Comparison of ENCODE assay signal across 29 mouse cellular contexts in genomic region chr11:116982543-116982942, GRCm38 (mm10).
A peak's percentile ranks its signal among the peaks of the same experiment; 100 is the strongest.
DNase-seq lines count a peak whose midpoint lies in the region; ATAC-seq and TF ChIP-seq lines count a peak whose summit lies in the region.
"Had no signal": no experiment of that assay in that cellular context is flagged by ENCODE, and none has a peak within 500 bp of the region (broad histone marks: within the 10 kb centered on the region; RNA-seq: fewer than 3 reads in every experiment).

No protein-coding gene starts in this region.

- no peak for TF ChIP-seq EP300 in MEL (IDR thresholded peaks at IDR 0.05; ENCODE audit: low read depth in 1 of 2, low read length in 2 of 2)

- H3K4me1 ChIP-seq in kidney, postnatal 0 days (replicated peaks; ENCODE audit: insufficient read depth, low read length) = no peaks in the 10 kb centered on the region
- H3K4me1 ChIP-seq in kidney, embryonic 15.5 days = peaks cover 11% of the 10 kb centered on the region
- no peaks in the 10 kb centered on the region for H3K4me1 ChIP-seq in MEL (ENCODE audit: control insufficient read depth in 1 of 2, insufficient read depth in 2 of 2, low read length in 2 of 2)
- peaks cover 21% of the 10 kb centered on the region for H3K4me1 ChIP-seq in hindbrain, embryonic 13.5 days (replicated peaks)

- H3K27ac ChIP-seq in kidney, postnatal 0 days = no peak overlapping the region
- no peak overlapping the region for H3K27ac ChIP-seq in kidney, embryonic 15.5 days
- H3K27ac ChIP-seq in MEL (ENCODE audit: control insufficient read depth, low read depth, low read length) = no peak overlapping the region
- no peak overlapping the region for H3K27ac ChIP-seq in hindbrain, embryonic 13.5 days
- H3K27ac ChIP-seq: embryonic facial prominence, embryonic 10.5 days; embryonic facial prominence, embryonic 13.5 days; forebrain, embryonic 12.5 days; forebrain, embryonic 15.5 days; heart, adult 2 months; heart, embryonic 10.5 days; hindbrain, embryonic 10.5 days; hindbrain, embryonic 14.5 days; hindbrain, postnatal 0 days had no signal

- H3K4me2 ChIP-seq in kidney, postnatal 0 days (ENCODE audit: low read length) = no peak overlapping the region
- H3K4me2 ChIP-seq in kidney, embryonic 15.5 days = no peak overlapping the region
- H3K4me2 ChIP-seq in hindbrain, embryonic 13.5 days = no peak overlapping the region
- H3K4me2 ChIP-seq: embryonic facial prominence, embryonic 13.5 days; forebrain, embryonic 12.5 days; forebrain, embryonic 15.5 days; hindbrain, embryonic 14.5 days had no signal

- TF ChIP-seq POLR2A in MEL (IDR thresholded peaks at IDR 0.05; ENCODE audit: control insufficient read depth in 1 of 2, insufficient read depth in 1 of 2, low read depth in 1 of 2, low read length in 2 of 2, poor library complexity in 1 of 2) = no peak

- H3K79me2 ChIP-seq in MEL (ENCODE audit: control insufficient read depth, insufficient read depth, low read length, poor library complexity) = no peaks in the 10 kb centered on the region

- DNase-seq in kidney, postnatal 0 days (ENCODE audit: low spot score) = no peak
- DNase-seq in A20 (ENCODE audit: low read depth, low spot score) = peak; percentile 13
- no peak for DNase-seq in MEL (ENCODE audit: low read depth, low spot score)
- no peak for DNase-seq in gastrocnemius, postnatal 14 days
- DNase-seq: adrenal gland, adult 8-10 months; adrenal gland, postnatal 25 days; cerebellum, adult 11-12 months; cerebellum, adult 8-10 months; cerebellum, postnatal 10 days; cerebellum, postnatal 36 days; embryo, embryonic 11 days; gastrocnemius, postnatal 36 days; heart, adult 2 months; heart, postnatal 10 days; heart, postnatal 36 days had no signal

- no peak overlapping the region for H3K9ac ChIP-seq in kidney, postnatal 0 days (ENCODE audit: low read depth, low read length)
- no peak overlapping the region for H3K9ac ChIP-seq in kidney, embryonic 15.5 days
- H3K9ac ChIP-seq in MEL (ENCODE audit: control insufficient read depth, low read depth, low read length, poor library complexity, severe bottlenecking) = no peak overlapping the region
- H3K9ac ChIP-seq in hindbrain, embryonic 13.5 days = no peak overlapping the region
- H3K9ac ChIP-seq: embryonic facial prominence, embryonic 13.5 days; forebrain, embryonic 12.5 days; forebrain, embryonic 15.5 days; hindbrain, embryonic 14.5 days had no signal

- H3K4me3 ChIP-seq in kidney, postnatal 0 days (replicated peaks; ENCODE audit: low read depth, low read length) = no peak overlapping the region
- H3K4me3 ChIP-seq in kidney, embryonic 15.5 days (replicated peaks) = no peak overlapping the region
- no peak overlapping the region for H3K4me3 ChIP-seq in MEL (ENCODE audit: control insufficient read depth in 1 of 2, insufficient read depth in 1 of 2, low read depth in 2 of 2, low read length in 2 of 2)
- no peak overlapping the region for H3K4me3 ChIP-seq in hindbrain, embryonic 13.5 days
- H3K4me3 ChIP-seq: embryonic facial prominence, embryonic 10.5 days; embryonic facial prominence, embryonic 13.5 days; erythroblast, embryonic 14.5 days; forebrain, embryonic 12.5 days; forebrain, embryonic 15.5 days; heart, adult 2 months; heart, embryonic 10.5 days; hindbrain, embryonic 10.5 days had no signal

- no peak for TF ChIP-seq RAD21 in MEL (IDR thresholded peaks at IDR 0.05; ENCODE audit: low read depth, low read length)

- no peaks in the 10 kb centered on the region for H3K36me3 ChIP-seq in kidney, postnatal 0 days (ENCODE audit: insufficient read depth, low read length)
- H3K36me3 ChIP-seq in kidney, embryonic 15.5 days = no peaks in the 10 kb centered on the region
- no peaks in the 10 kb centered on the region for H3K36me3 ChIP-seq in MEL (ENCODE audit: control insufficient read depth in 1 of 2, insufficient read depth in 2 of 2, low read length in 2 of 2)
- H3K36me3 ChIP-seq in hindbrain, embryonic 13.5 days = peaks cover 79% of the 10 kb centered on the region
- H3K36me3 ChIP-seq: embryonic facial prominence, embryonic 13.5 days; heart, embryonic 10.5 days had no signal

- intact Hi-C loops in gastrocnemius, postnatal 14 days (cut with DNase I; ENCODE audit: low total_unique reads) = no loop called here

- TF ChIP-seq CTCF in kidney, postnatal 0 days (IDR thresholded peaks at IDR 0.05; ENCODE audit: low read depth) = peak; percentile 30; the same call in 1 of the 2 replicates
- TF ChIP-seq CTCF in MEL (IDR thresholded peaks at IDR 0.05 in 2 of 3, conservative IDR thresholded peaks at IDR 0.05 in 1 of 3; ENCODE audit: control insufficient read depth in 1 of 3, insufficient read depth in 1 of 3, low read depth in 2 of 3, low read length in 3 of 3, poor library complexity in 1 of 3, severe bottlenecking in 1 of 3) = peak in 2 of 3 experiments; percentile 1 to 17; a peak in 1 of 6 replicates

- no peaks in the 10 kb centered on the region for H3K9me3 ChIP-seq in kidney, postnatal 0 days (replicated peaks; ENCODE audit: low read length)
- H3K9me3 ChIP-seq in kidney, embryonic 15.5 days (replicated peaks) = no peaks in the 10 kb centered on the region
- H3K9me3 ChIP-seq in MEL (replicated peaks; ENCODE audit: insufficient read depth, low read length) = no peaks in the 10 kb centered on the region
- no peaks in the 10 kb centered on the region for H3K9me3 ChIP-seq in hindbrain, embryonic 13.5 days
- H3K9me3 ChIP-seq: embryonic facial prominence, embryonic 10.5 days; embryonic facial prominence, embryonic 13.5 days; forebrain, embryonic 12.5 days; forebrain, embryonic 15.5 days; heart, embryonic 10.5 days; hindbrain, embryonic 10.5 days had no signal

- ATAC-seq in kidney, postnatal 0 days (replicated peaks; ENCODE audit: low FRiP score, low read depth) = no peak
- no peak for ATAC-seq in kidney, embryonic 15.5 days (replicated peaks; ENCODE audit: low FRiP score)
- no peak for ATAC-seq in hindbrain, embryonic 13.5 days (ENCODE audit: low FRiP score)
- ATAC-seq: CD4-positive, CD25-positive, alpha-beta regulatory T cell, adult 4 months; forebrain, embryonic 15.5 days; hindbrain, postnatal 0 days; inflammation-experienced regulatory T-cells, adult 6 months; intestine, embryonic 16.5 days had no signal

- H3K27me3 ChIP-seq in kidney, postnatal 0 days (ENCODE audit: insufficient read depth, low read length) = no peaks in the 10 kb centered on the region
- H3K27me3 ChIP-seq in kidney, embryonic 15.5 days = 0 out of 2 replicates have a peak, but pooled peaks cover 8% of the 10 kb centered on the region
- peaks cover 8 to 15% of the 10 kb centered on the region in 2 experiments; a peak in 3 of 4 replicates for H3K27me3 ChIP-seq in MEL (ENCODE audit: control insufficient read depth in 1 of 2, insufficient read depth in 2 of 2, low read length in 2 of 2)
- H3K27me3 ChIP-seq in hindbrain, embryonic 13.5 days = no peaks in the 10 kb centered on the region
- H3K27me3 ChIP-seq: embryonic facial prominence, embryonic 13.5 days; forebrain, embryonic 12.5 days; forebrain, embryonic 15.5 days had no signal

- 44% methylated on average over 4 of the region's 4 CpGs for WGBS in kidney, postnatal 0 days
- WGBS in kidney, embryonic 15.5 days = 57% methylated on average over 4 of the region's 4 CpGs
- 52% methylated on average over 4 of the region's 4 CpGs for WGBS in hindbrain, embryonic 13.5 days

TF ChIP-seq in MEL, 35 proteins besides CTCF, POLR2A, EP300 and RAD21:
- TF ChIP-seq SMC3 (IDR thresholded peaks at IDR 0.05; ENCODE audit: low read depth, low read length) = 0 out of 2 replicates have a peak, but pooled peaks have one; percentile 22
- no peak for TF ChIP-seq BHLHE40 (IDR thresholded peaks at IDR 0.05; ENCODE audit: borderline replicate concordance, low read depth, low read length)
- no peak for TF ChIP-seq GABPA (IDR thresholded peaks at IDR 0.05; ENCODE audit: low read depth, low read length)
- TF ChIP-seq ZC3H11A (IDR thresholded peaks at IDR 0.05; ENCODE audit: low read depth, low read length) = no peak
